Mouse (Mus musculus) spleen, adult 2 months (tissue): Measurements from ENCODE around the gene Hist2h2aa1. TPM values are rescaled to one million over a fixed set of nuclear protein-coding genes. Genes with fewer than 3 reads are reported as not detected.
A peak's percentile ranks its signal among the peaks of the same experiment; 100 is the strongest.

ENCODE experiments used
- DNase-seq, 2 experiments: peaks; one replicate each; pipeline versions ENCODE4 v3.0.0 to v3.0.0-alpha.2; 2012 to 2021; ENCODE audit warnings: low spot score in 2 of 2, low read depth in 1 of 2
- H3K27ac ChIP-seq: fragments of 200-500 bp; 2 replicates; pipeline ENCODE4 v1.5.1; 2012; ENCODE audit warnings: low read length, inconsistent platforms; ENCODE audit not compliant: insufficient read depth
- H3K27me3 ChIP-seq: fragments of 200-500 bp; 2 replicates; pipeline ENCODE4 v1.6.1; 2012; ENCODE audit warnings: mild to moderate bottlenecking, moderate library complexity, low read length, inconsistent platforms; ENCODE audit not compliant: control insufficient read depth, insufficient read depth
- H3K36me3 ChIP-seq: fragments of 200-500 bp; 2 replicates; pipeline ENCODE4 v1.6.1; 2012; ENCODE audit warnings: mild to moderate bottlenecking, low read length, inconsistent platforms; ENCODE audit not compliant: control insufficient read depth, insufficient read depth
- H3K4me1 ChIP-seq: fragments of 200-500 bp; 2 replicates; pipeline ENCODE4 v1.6.1; 2011; ENCODE audit warnings: inconsistent platforms; ENCODE audit not compliant: control insufficient read depth, insufficient read depth, insufficient read length
- H3K4me3 ChIP-seq: fragments of 200-500 bp; 2 replicates; pipeline ENCODE4 v1.5.1; 2011; ENCODE audit warnings: mild to moderate bottlenecking, inconsistent platforms; ENCODE audit not compliant: insufficient read depth, insufficient read length; ENCODE audit errors: extremely low read depth
- CTCF ChIP-seq: fragments of 200-500 bp; IDR thresholded peaks from 2 replicates; pipeline ENCODE4 v1.5.1; 2011; ENCODE audit warnings: mild to moderate bottlenecking, inconsistent platforms; ENCODE audit not compliant: insufficient read depth, insufficient read length, insufficient replicate concordance; ENCODE audit errors: extremely low read depth
- POLR2A ChIP-seq: fragments of 200-500 bp; IDR thresholded peaks from 2 replicates; pipeline ENCODE4 v1.6.1; 2011; ENCODE audit warnings: low read depth, low read length, inconsistent platforms
- WGBS: fragments of 180-500 bp; shearing (Covaris S2); methylation state at CpG from one replicate; pipeline ENCODE4 v1.1.7; 2018; 5-methylcytosine and 5-hydroxymethylcytosine counted together
- polyA plus RNA-seq: library from polyadenylated mRNA; depleted of rRNA; stranded (reverse); fragments of >200 nt; gene quantifications from 2 replicates; pipeline ENCODE4 v1.2.3, GENCODE M21; 2012

The Hist2h2aa1 gene
- polyA plus RNA-seq, 1 experiment = 95.6 TPM

- TF ChIP-seq CTCF (no peak), POLR2A (peak; percentile 94)
- Histone ChIP-seq H3K4me3 (peak within 1 kb of the TSS; percentile 85), H3K27ac (peak within 1 kb of the TSS; percentile 100), H3K4me1 (peaks cover 9% of the 10 kb centered on the region), H3K36me3 (no peaks in the 10 kb centered on the region), H3K27me3 (no peaks in the 10 kb centered on the region)
- peak; percentile 82 to 94 for DNase-seq
- under 1% methylated on average over 43 of the region's 43 CpGs for WGBS
Observed at GRCm38 (mm10) chr3:96220765-96221639, 24.3 kb upstream of the Hist2h2aa1 start, which contains the start of the genes Hist2h2ac and Hist2h2be. Gene Hist2h2ac, minus strand, starts transcription at chr3:96220880. Gene Hist2h2be, plus strand, starts transcription at chr3:96221119.

- Histone ChIP-seq H3K4me3 (peak overlapping the region; percentile 69), H3K27me3 (no peaks in the 10 kb centered on the region), H3K27ac (peak overlapping the region; percentile 97), H3K4me1 (peaks cover 9% of the 10 kb centered on the region), H3K36me3 (no peaks in the 10 kb centered on the region)
- no peak for DNase-seq
- 3% methylated on average over 9 of the region's 9 CpGs for WGBS
- no peak for TF ChIP-seq POLR2A
- no peak for TF ChIP-seq CTCF
Observed at GRCm38 (mm10) chr3:96221640-96222038, 23.7 kb upstream of the Hist2h2aa1 start.

GRCm38 (mm10) chr3:96222774-96223173 is 22.5 kb upstream of the Hist2h2aa1 start:
- H3K27ac ChIP-seq = no peak overlapping the region
- H3K4me3 ChIP-seq = no peak overlapping the region
- no peaks in the 10 kb centered on the region for H3K36me3 ChIP-seq
- H3K4me1 ChIP-seq = peaks cover 9% of the 10 kb centered on the region
- DNase-seq = no peak
- no peaks in the 10 kb centered on the region for H3K27me3 ChIP-seq
- 92% methylated on average over 4 of the region's 4 CpGs for WGBS
- TF ChIP-seq CTCF (no peak), POLR2A (no peak)

- H3K4me1 ChIP-seq = peaks cover 6% of the 10 kb centered on the region
- no peak for DNase-seq
- TF ChIP-seq POLR2A (no peak), CTCF (no peak)
- WGBS = 33% methylated on average over 2 of the region's 2 CpGs
- no peaks in the 10 kb centered on the region for H3K36me3 ChIP-seq
- no peak overlapping the region for H3K4me3 ChIP-seq
- no peak overlapping the region for H3K27ac ChIP-seq
- no peaks in the 10 kb centered on the region for H3K27me3 ChIP-seq
Observed at GRCm38 (mm10) chr3:96225421-96225820, 19.9 kb upstream of the Hist2h2aa1 start.

GRCm38 (mm10) chr3:96226695-96227648 is 18.3 kb upstream of the Hist2h2aa1 start:
- Histone ChIP-seq H3K27me3 (no peaks in the 10 kb centered on the region), H3K27ac (no peak overlapping the region), H3K4me3 (no peak overlapping the region), H3K36me3 (no peaks in the 10 kb centered on the region), H3K4me1 (peaks cover 6% of the 10 kb centered on the region)
- WGBS = 76% methylated on average over 8 of the region's 8 CpGs
- no peak for TF ChIP-seq POLR2A
- no peak for TF ChIP-seq CTCF
- DNase-seq = no peak

GRCm38 (mm10) chr3:96228828-96229227 is 16.5 kb upstream of the Hist2h2aa1 start:
- Histone ChIP-seq H3K4me3 (no peak overlapping the region), H3K27ac (no peak overlapping the region), H3K36me3 (no peaks in the 10 kb centered on the region), H3K27me3 (no peaks in the 10 kb centered on the region), H3K4me1 (no peaks in the 10 kb centered on the region)
- no peak for TF ChIP-seq POLR2A
- TF ChIP-seq CTCF = no peak
- WGBS = 82% methylated on average over 2 of the region's 2 CpGs
- no peak for DNase-seq
